Mouse (Mus musculus) cerebellum, adult 9-10 months (tissue): Measurements from ENCODE around the gene Ric3.

ENCODE experiments used
- DNase-seq: peaks from one replicate; pipeline ENCODE4 v3.0.0; 2022

Ric3 gene

DNA sequence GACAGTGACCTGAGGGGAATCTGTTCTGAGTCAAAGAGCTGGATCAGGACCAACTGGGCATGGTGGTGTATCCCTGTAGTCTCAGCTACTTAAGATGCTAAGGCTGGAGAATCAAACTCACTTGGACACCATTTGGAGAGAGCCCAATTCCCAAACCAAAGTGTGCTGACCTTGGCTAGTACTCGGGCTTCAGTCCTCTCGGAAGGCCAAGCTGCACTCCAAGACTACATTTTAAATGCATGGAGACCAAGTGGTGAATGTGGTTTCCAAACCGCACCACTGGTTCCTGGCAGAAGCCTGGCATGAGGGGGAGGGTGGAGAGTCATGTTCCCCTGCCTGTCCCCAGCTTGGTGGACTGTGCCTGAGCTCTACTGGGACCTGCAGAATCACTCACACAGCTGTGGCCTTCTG is 89.2 kb downstream of the Ric3 start:
- no peak for DNase-seq

DNA sequence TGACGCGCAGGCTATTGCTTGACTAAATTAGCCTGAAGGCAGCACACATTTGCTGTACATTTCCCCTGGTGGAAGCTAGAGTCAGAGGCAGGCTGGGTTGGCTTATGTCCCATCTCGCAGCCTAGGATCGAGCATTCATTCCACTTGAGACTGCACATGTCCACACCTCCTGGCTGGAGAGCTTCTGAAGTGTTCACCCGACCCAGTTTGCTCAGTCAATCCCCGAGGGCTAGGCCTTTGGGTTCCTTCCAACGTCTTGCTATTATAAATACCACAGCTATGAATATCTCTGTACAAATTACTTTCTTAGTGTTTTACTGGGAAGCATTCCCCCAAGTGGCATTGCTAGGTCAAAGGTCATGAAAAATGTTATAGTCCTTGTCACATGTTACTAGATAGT is 89.9 kb downstream of the Ric3 start:
- no peak for DNase-seq

DNA sequence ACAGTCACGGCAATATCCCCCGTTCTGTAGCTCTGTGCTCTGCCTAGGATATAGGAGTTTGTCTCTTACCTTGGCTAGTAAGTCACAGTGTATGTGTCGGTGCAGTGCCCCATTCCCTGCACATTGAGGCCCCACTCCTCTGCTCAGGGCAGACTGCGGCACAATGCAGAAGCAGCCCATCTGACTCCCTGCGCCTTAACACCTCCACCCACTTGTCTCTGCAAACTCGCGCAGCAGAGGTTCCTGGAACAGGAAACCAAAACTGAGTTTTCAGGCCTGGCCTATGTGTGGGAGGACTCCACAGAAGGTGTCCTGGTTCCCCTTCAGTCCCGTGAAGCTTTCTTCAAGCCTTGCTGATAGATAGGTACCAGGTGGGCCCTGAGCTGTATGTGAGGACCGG is 91.9 kb downstream of the Ric3 start:
- no peak for DNase-seq

DNA sequence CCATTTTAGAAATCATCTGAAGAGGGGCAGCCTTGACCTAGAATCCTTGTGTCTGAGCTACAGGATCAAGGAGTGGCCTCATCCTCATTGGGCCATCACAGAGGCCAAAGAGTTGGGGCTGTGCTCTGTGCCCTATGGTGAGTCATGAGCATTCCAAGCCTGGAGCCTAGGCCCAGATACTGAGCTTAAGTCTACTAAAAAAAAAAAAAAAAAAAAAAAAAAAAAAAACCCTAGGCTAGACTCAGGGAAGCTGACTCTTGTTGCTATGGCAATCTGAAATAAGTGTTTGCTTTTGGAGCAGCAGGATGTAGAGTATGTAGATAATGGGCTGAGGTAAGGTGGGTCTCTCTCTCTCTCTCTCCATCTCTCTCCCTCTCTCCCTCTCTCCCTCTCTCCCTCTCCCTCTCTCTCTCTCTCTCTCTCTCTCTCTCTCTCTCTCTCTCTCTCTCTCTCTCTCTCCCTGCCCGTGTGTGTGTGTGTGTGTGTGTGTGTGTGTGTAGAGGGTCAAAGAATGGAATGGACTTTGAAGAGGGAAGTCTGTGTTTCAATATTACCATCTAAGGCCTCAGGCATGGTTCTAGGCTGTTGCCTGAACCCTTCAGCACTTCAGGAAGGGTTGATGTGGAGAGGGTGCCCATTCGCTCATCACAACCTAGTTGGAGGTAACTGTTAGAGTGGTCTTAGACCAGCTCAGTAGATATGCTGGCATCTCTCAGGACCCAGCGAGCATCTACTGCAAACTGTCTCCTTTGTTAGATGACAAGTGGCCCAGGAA is 97.0 kb downstream of the Ric3 start:
- no peak for DNase-seq
